Mouse (Mus musculus): ENCODE measurements around the gene Gsg1l2.
A peak's percentile ranks its signal among the peaks of the same experiment; 100 is the strongest.

Gene Gsg1l2

DNA sequence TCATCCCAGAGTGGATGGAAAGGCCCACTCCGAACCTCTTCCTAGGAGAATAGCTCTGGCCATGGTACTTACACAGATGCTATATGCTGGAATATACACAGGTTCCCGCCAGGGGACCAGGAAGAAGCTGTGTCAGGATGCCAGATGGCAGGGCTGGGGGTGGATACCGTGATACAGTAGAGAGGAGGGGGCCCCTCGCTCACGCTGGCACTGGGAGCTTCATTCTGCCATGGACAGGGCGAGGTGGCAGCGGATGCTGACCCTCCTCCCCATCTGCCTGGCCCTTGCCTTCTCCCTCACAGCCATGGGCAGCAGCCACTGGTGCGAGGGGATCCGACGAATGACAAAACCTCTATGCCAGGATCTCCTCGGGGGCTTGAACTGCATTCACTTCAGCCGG is at the start of gene Gsg1l2:
Gene Gsg1l2 (plus strand): TSS at position 230 of the 400 bp plus-strand sequence.
- DNase-seq: no peak

DNA sequence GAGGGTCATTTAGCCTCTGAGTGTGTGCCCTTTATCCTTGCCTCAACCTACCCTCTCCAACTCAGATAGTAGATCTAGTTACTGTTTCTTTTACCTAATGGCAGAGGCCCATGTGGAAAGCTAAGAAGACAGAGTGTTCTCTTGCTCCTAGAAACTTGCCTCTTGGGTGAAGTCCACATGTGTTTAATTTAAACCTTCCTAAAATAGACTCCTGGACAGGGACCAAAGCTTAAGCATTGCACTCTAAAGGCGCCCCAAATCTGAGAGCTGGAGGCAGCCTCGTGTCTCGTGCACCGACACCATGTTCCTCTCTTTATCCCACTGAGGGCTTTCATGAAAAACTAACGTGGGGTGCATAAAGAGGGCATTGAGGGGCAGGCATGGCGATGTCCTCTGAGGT is 47.3 kb upstream of the Gsg1l2 start:
- DNase-seq: no peak

DNA sequence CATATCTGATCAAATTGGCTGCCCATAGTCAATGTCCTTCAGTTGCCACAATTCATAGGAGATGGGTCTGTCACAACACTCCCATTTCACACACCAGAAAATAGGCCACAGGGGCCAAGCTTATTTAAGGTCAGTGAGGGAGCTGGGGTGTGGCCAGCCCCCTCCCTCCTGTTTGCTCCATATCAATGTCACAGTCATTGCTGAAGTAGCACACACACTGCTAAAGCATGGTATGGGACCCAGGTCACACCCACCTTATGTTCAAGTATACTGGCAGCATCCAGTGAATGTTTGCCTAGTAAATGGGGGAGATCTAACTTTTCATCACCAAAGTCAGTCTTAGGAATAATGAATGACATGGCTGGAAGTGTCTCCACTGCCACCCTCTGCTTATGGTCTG is 45.7 kb upstream of the Gsg1l2 start:
- DNase-seq: no peak

DNA sequence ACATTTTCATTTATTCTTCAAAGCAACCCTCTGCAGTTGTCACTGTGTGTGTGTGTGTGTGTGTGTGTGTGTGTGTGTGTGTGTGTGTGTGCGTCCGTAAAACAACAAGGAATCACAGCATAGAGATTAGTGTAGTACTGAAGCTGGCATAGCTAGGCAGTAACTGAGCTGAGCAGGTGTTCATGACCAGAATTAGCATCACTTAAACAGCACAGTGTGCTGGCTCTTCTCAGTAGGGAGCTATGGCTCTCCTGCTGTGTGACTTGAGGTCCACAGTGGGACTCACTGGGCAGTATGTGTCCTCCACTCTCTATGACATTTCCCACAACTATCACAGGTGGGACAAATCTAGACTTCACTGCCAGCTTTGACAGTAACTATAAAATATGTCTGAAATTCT is 43.4 kb upstream of the Gsg1l2 start:
- DNase-seq: no peak

DNA sequence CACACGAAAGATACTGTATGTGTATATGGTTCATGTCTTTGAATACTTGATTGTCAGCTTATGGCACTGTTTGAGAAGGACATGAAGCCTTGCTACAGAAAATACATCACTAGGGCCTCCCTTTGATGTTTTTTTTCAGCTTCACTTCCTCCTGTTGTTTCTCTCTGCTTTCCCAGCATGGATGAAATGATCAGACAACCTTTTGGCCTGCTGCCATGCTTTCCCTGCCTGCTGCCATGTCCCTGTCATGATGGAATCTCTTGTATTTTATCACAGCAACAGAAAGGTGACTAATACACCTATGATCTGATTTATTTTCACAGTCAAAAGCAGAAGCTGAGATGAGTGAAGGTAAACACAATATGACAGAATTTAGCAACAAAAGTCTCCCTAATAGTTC is 40.7 kb upstream of the Gsg1l2 start:
- no peak for DNase-seq

DNA sequence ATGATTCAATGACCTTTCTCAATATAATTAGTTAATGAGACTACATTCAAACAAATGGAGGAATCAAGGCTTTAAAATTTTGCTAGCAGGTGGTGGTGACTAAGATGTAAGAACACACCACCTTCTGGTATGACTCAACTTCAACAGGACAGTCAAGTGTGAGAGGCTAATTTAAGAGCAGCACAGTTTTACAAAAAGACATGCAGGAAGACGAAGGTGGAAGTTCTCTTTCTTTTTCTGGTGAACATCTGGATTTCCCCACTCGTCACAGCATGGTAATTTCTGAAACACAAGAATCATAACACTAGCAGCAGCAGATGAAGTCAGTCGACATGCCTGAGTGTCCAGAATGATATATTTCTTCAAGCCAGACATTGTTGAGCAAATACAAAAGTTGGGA is 39.8 kb upstream of the Gsg1l2 start:
- DNase-seq: no peak

DNA sequence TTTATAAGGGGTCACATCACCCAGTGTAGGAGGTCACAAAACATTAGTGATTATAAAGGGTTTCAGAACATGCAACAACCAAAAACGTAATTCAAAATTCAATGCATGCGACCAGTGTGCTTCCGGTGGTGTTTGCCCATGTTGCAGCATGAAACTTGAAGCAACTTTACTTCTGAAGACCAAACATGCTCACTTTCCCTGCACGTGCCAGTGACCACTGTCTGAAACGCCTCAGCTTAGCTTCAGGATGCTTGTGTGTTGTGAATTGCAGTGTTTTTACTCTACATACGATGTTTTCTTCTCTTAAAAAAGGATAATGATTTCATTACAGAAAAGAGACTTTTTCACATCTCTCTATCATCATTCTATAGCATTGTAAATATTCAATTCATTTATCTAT is 36.1 kb upstream of the Gsg1l2 start:
- no peak for DNase-seq

DNA sequence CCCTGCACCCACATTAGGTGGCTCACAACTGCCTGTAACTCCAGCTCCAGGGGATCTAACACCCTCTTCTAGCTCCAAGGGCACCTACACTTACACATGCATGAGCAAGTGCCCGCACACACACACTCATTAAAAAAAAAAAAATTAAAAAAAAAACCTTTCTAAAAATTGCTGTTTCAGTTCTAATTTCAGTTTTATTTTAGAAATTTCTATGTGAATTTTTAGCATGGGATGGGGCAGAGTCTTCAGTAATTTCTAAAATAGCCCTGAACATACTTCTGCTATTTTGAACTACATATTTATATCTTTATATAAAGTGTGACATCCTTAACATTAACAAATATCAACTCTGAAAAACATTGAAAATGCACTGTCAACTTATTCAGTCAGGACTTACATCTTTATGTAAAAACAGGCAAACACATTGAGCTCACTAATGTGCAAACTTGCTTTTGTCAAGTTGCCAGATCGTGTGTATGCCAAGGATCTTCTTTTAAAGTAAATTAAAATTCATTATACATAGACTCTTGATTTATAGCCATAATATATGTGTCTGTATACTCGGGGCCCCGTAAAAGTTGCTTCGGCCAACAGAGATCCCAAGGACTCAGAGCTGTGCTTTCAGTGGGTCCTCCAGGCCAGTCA is 35.4 kb upstream of the Gsg1l2 start:
- no peak for DNase-seq

DNA sequence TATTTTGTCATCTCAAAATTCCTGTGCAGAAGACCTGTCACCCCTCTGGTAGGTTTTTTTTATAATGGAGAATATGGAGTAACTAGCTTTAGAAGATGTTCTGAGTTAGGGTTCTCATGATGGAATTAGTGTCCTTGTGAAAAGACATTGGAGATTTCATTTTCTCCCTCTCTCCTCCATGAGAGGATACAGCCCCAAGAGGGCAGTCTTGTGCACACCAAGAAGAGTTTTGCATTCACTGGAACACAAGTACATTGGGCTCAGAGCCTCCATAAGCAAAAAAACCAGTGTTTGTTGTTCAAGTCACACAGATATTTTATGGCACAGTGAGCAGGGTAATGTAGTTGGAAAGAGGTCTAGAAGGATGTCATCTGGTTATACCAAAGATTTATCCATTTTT is 32.8 kb upstream of the Gsg1l2 start:
- no peak for DNase-seq

DNA sequence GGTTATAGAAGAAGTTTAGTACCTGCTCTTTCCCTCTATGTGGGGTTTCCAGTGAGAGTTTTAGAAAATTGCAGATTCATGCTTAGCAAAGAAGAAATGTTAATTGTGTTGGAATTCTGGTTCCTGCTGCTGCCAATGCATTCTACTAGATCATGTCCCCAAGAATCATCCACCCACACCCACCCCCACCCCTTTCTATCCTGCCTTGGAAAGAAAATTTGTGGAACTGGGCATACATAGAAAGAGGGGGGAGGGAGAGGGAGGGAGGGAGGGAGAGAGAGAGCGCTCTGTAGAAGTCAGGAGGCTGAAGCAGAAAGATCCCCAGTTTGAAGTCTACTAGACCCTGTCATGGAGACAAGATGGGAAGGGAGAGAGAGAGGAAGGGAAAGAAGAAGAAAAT is 18.1 kb upstream of the Gsg1l2 start:
- DNase-seq: no peak

DNA sequence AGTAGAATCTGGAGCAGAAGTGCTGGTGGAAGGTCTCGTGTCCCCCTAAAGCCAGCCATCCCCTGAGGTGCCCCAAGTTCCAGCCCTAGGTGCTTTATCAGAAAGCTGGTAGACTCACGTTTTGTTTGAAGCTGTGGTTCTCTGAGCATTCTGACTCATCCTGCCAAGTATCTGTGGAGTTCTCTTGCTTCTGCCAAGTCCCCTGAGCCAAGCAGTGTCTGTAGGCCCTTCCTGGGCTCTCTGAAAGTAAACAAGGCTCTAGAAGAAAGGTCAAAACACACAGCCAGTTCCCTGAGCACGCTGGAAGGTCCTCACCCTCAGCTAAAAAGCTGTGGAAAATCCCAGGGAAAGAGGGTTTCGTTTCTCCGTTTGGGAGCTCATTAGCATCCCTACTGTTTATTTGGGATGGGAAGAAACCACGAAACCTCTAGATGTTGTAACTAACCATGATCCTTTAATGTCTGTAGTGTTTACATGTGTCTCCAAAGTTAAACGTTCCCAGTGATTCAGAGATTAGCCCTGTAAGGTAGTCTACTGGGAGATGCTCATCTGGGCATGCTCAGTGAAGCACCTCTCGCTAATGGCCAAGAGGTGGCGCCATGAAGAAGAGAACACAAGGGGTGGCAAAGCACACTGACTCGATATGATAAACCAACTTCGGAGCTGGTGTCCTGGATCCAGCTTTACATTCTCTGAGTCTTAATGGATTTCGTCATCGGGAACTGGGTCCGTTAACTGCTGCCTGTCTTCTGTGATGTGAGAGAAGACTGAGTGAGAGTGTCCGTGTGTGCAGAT is 16.8 kb upstream of the Gsg1l2 start:
- no peak for DNase-seq

DNA sequence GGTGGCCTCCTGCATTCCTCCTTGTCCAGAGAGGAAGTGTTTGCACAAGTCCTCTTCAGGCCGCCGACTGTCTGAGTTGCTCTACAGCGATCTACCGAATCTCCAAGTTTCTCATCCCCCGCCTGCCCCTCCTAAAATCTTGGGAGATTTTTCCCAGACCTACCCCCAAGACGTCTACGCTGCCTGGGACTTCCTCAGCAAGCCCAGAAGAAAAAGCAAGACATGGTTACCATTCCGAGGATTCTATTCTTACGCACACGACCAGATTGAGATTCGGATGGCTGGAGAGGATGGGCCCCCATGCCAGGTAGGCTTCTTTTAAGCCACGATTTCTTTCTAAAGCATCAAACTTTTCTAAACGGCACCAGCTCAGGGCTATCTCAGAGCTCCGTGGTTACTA is 3.4 kb upstream of the Gsg1l2 start, which contains the start of gene Glp2r:
Gene Glp2r (minus strand): TSS at position 101 of the 400 bp plus-strand sequence.
- DNase-seq: no peak

DNA sequence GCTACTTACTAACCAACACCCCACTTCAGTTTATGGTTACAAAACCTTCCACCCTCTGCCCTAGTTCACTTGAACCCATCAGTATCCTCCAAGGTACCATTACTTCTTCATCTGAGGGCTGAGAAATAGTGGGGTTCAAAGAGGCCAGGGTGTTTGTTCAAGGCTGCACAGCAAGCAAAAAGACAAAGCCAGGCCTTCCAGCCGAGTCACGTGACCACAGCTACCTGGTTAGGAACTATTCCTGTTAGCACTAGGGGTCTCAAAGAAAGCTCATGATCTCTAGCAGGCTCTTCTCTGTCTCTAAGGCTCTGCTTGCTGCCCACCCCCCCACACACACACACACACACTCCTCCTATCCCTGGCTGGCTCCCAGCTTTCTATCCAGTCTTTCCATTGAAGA is 2.7 kb upstream of the Gsg1l2 start:
- no peak for DNase-seq

DNA sequence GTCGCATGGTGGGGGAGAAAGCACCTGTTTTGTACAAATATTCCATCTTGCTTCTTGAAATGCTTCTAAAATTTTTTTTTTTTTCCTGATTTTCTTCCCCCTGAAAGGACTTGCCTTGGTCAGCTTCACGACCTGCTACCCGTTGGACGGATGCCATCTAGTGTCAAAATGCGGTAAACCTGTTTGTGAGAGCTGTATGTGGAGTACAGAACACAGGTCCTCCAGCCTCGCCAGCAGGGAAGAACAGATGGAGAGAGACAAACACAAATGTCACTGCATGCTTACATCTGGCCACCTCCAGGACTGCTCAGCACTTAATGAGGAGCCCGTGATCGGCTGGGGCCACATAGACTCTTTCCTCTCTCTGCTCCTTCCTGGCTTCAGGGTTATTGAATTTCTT is 1.8 kb upstream of the Gsg1l2 start:
- peak in 1 of 2 experiments; percentile 14 for DNase-seq

DNA sequence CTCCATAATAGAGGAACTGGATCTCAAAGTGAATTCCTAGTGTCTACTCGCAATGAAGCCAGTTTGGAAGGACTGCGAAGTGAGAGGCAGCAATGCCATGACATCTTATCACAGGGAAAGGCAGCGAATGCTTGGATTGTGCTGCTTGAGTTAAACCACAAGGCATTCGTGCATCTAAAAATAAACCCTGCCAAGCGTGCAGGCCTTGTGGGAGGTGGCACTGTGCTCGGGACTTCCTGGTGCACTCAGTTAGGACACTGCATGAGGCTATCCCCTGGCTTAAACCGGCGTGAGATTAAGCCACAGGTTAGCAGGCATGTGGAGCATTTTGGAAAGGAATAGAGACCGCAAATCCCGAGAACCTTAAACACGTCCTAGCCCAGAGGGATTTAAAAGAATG is 15.8 kb downstream of the Gsg1l2 start:
- no peak for DNase-seq

DNA sequence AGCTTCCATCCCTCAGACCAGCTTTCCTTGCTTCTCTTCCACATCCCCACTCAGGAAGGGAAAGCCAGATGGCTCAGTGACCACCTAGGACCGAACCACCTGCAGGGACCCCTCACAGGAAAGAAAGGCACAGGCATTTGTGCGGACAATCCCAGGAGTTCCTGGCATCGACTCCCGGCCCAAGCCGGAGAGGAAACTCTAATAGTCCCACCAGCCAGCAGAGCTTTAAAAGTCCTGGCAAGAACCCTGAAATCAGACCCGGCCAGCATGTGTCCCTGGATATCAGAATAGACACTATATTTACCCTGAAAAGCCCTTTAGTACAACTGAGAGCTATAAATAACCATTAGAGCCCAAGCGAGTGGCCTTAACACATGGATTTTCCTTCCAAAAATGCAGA is 23.5 kb downstream of the Gsg1l2 start, which contains the start of gene Dhrs7c:
Gene Dhrs7c (plus strand): TSS at position 257 of the 400 bp plus-strand sequence.
- DNase-seq: no peak

DNA sequence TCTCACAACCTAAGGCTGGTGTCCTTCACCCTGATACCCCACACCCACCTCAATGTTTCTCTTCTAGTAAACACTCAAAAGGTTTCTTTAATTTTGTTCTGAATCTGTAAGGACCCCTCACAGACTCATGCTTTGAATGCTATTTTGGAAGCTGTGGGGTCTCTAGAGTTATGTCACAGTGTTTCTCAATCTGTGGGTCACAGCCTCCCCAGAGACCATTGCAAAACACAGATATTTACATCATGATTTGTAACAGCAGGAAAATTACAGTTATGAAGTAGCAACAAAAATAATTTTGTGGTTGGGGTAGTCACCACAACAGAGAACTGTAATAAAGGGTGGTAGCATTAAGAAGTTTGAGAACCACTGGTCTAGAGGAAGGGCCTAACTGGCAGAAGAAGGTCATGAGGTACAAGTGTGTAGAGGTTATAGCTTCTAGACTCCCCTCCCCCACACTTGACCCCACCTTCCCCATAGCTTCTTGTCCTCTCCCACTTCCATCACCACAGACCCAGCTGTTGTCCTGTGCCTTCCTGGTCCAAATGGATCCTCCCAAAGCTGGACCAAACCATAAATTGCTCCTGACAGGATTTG is 25.8 kb downstream of the Gsg1l2 start:
- DNase-seq: no peak

DNA sequence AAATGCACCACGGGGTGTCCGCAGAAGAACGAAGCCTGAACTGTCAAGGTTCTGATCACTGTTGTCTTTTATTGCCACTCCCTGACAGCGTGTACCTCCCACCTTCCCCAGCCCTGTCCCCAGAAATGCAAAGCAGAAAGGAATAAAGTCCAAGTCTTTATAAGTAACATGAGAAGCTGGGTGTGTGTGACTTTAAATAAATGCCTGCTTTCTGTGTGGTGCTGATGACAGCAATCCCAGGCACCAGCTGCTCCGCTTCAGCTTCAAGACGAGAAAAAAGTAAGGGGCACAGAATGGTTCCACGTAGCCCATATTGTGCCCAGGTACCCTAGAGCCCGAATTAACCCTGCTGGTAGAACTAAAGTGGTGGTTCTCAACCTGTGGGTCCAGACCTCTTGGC is 26.8 kb downstream of the Gsg1l2 start:
- DNase-seq: no peak

DNA sequence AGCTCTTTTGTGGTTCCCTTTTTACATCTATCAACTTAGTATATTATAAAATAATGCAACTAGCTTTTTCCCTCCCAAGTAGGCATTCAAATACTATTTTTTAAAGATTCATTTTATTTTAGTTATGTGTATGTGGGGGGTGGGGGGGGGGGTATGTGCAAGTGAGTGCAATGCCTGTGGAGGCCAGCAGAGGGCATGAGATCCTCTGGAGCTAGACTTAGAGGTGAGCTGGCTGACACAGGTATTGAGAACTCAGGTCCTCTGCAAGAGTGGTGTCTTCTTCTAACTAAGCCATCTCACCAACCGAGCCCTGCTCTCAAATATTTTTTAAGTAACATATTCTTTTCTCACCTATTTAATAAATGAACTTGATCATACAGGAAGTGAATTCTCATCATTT is 31.1 kb downstream of the Gsg1l2 start:
- no peak for DNase-seq

DNA sequence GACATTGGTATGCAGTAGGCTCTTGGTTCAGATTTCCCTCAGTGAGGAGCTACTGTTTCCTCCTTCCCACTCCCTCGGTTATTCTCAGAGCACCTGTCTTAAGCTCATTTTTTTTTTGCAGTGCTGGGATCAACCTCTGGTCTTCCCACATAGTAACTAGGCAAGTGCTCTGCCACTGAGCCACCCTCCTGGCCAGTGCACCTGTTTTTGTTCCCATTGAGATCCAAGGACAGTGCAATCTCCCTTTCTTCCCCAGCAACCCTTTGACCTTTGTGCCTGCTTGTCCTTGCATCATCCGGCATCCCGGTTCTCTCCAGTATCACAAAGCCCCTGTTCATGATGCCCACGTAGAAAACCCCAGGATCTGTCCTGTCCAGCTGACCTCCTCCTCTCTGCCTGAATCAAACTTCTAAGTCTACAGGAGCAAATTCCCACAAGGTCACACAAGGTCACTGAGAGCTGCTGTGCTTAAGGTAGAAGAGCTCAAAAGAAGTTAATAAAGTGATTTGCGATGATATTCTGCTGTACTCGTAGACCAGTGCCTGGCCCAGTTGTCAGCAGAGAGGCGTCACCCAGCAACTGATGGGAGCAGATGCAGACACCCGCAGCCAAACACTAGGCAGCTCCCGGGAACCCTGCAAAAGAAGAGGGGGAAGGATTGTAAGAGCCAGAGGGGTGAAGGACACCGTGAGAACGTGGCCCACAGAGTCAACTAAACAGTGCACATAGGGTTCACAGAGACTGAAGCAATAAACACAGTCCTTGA is 32.6 kb downstream of the Gsg1l2 start:
- no peak for DNase-seq

DNA sequence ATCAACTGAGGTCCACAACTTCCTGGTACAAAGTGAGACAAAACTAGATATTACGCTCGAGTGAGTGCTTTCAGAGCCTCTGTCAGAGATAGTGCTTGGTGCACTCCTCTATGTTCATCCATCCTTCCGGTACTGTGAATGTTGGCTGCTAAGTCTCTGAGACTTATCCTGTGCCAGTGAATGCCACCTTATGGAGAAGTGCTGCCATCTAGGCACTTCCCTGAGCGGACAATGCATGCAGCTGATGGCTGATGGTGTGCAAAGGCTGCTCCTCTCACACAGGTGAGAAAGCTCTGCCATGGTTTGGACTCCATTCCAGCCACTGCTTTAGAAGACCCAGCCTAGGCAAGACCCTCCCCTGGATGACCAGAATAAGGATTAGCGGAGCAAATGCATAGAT is 33.6 kb downstream of the Gsg1l2 start:
- DNase-seq: no peak

DNA sequence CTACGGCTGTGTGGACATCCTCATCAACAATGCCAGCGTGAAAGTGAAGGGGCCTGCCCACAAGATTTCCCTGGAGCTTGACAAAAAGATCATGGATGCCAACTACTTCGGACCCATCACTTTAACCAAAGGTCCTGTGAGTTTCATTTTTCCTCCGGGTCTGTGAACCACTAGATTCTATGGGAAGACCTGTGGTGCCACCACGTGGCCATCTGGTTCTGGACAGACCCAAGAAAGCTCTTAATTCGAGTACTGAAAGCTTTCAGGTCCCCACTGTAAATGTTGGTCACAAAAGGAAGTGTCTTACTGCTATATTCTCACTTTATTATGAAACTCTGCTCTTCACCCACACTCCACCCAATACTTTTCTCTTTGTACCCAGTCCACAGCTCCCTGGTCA is 37.1 kb downstream of the Gsg1l2 start:
- no peak for DNase-seq

DNA sequence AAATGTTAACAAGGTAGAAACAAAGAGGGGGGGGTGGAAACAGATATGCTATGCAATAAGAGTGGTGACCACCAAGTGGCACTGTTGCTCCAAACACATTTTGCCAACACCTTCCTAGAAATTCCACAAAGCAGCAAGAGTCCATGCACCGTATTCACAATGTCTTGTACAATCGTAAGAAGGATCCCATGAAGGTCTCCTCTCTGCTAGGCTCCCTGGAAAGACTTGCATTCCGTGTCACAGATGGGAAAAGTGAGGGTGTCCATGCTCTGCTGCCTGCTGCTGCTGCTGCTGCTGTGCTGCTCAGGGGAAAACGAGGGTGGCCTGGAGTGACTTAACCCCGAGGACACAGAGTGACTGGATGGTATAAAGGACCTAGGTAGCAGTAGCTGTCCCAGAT is 45.2 kb downstream of the Gsg1l2 start:
- peak; percentile 12 to 45 for DNase-seq
